Mouse (Mus musculus): ENCODE measurements around the gene H2afy.

DNA sequence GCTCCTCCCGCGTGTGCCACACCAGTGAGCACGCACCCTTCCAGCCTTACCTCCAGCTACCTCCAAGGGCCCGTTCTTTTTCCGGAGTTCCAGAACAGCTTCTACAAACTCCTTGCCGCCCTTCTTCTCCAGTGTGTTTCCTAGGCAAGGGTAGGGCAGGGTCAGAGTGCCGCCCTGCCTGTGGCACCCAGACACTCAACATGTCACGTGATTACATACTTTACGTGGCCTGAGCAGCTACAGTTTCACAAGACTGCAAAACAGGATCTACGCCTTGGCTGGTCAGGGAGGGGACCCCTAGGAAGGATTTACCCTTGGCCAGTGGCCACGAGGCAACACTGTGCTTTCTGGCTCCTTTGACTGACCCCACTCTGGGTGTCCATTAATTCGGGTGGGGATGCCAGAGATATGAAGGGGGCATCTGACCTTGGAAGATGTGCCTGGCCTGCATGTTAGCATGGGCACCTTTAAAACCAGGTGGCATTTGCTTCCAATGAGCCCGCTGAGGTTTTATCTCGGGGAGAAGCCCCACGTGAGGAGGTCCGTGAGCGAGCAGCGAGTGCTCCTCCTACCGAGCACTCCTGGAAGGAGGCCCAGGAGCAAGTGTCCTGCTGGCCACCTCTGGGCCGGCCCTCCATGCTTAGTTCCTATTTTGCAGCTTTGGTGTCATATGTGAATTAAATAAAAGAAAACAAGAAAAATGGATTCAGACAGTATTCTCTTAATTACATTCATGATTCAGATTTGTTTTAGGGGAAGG is 51.8 kb downstream of the H2afy start:
- TF ChIP-seq CTCF (IDR thresholded peaks at IDR 0.05; ENCODE audit: control insufficient read depth, insufficient read depth, insufficient replicate concordance, low read depth, low read length) (no peak), POLR2A (IDR thresholded peaks at IDR 0.05; ENCODE audit: control insufficient read depth, low read depth, low read length) (no peak)
